Mouse (Mus musculus): Measurements from ENCODE around the gene Nom1.

DNA sequence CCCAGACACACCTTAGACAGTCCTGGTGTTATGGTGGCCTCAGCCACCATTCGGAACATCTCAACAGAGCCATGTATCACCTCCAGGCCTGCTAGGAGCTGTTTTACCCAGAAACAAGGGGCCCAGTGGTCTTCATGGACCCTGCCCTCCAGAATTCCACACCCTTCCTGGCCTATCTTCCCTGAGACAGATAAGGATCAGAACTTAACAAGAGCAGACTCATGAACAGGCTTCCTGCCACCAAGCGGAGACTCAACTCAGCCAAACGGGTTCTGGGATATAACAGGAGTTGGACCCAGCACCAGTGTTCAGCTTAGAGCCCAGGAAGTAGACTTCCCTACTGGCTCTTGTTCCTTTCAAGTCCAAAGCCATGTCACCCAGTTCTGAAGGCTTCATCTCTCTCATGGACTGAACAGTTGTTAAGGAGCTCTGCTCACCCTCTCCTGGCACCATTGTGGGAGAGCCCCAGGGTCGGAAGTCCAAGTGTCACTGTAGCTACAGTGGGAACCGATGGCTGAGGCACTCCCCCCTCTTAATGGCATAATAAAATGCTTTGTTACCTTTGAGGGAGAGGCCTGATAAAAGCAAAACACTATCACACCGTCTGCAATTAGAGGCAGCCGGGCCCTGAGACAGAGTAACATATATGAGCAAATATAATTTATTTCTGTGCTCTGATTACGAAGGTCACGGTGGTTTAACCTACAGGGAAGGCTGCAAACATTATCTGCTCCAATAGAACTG lies 28.7 kb downstream of the Nom1 start:
- TF ChIP-seq GATA1 (IDR thresholded peaks at IDR 0.05; ENCODE audit: low read length) (no peak), TAL1 (IDR thresholded peaks at IDR 0.05; ENCODE audit: low read length) (no peak)

All from erythroblast, embryonic 14.5 days (primary cell).